Mouse (Mus musculus) kidney, adult 18-20 months (tissue): ENCODE measurements around the gene Usp48.

Experiments
- DNase-seq: peaks from one replicate; pipeline ENCODE4 v3.0.0; 2021

The Usp48 gene

DNA sequence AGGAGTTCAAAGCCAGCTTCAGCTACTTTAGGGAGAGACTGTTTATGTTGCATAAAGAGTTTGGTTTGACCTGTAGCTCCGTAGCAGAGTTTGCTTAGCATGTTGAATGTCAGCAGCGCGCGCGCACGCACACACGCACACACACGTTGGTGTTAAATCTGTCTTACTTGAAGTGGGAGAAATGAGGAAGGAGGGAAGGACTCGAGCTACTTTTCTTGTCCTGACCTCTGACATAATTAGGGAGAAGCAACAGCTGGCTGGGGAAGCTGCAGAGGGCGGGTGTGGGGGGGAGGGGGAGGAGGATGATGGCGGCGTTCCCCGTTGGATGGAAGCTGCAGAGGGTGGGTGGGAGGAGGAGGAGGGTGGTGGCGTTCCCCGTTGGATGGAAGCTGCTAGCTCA, 16.7 kb downstream of the Usp48 start:
- DNase-seq: no peak

DNA sequence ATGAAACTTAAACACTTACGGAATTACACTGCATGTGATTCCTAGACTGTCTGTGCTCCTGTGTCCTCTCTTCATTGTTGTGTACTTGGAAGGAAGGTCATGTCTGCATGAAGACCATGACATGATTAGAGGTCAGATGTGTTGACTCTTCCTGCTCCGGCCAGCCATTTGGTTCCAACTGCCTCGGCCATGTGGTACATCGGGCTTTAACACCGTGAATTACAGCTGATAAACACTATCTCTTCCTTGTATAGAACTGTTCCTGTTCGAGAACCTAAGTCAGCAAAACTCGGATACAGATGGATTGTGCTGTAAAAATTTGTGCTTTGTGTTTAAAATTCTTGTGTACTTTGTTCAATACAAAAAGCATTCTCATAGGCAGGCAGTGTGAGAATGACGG, 29.3 kb downstream of the Usp48 start:
- no peak for DNase-seq

DNA sequence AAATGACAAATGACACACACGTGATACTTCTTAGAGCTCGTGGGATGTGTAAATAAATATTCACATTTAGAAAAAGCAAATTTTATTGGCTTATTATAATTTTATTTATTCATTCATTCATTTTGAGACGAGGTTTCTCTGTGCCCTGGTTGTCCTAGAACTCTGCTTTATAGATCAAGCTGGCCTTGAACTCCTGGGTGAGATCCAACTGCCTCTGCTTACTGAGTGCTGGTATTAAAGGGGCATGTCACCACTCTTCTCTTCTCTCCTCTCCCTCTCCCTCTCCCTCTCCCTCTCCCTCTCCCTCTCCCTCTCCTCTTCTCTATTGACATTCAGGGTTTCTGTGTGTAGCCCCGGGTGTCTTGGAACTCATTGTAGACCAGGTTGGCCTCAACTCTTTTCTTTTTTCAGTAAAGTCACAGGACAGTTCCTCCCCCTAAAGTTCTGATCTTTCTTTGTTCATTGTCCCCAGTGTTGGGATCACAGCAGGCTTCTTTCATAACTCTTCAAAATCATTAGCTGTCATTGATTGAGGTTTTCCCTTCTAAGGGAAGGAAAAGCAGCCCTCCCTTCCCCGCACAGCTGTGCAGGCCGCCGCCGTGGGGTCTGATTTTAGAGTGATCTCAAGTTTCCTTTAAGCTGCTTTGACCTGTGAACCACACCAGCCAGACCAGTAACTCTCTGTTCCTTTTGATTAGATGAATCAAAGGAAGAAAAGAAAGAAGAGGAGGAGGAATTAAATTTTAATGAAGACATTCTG, 34.1 kb downstream of the Usp48 start:
- DNase-seq: no peak

DNA sequence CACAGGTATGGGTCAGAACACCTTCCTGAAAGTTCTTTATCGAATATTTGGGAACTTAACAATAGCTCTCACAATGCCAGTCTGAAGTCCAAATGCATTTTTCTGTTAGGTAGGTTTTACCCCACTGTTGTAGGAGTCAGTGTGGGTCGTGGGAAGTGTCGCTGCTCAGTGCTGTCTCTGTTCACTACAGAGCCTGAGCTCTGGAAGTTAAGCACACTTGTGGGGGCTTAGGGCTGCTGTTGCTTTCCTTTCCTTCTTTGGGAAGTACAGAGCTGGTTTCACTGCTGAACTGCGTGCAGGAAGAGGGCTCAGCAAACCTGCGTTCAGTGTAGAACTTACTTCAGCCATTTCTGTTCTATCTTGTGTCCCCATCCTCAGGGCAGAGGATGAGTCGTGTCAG, 34.8 kb downstream of the Usp48 start:
- DNase-seq: no peak

DNA sequence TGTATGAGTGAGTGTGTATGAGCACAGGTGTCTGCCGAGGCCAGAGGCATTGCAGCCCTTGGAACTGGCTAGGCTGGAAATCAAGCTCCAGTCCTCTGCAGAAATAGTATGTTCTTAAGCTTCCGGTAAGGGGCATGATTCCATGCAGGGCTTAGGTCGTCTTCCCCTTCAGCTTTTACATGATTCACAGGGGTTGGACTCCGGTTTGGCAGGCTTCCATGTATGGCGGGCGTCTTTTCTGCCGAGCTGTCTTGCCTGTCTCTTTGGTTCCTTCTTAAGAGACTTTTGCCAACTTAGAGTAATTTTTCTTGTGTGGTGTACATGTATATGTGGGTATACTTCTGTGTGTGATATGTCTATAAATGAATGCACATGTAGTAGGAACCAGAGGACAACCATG, 35.8 kb downstream of the Usp48 start:
- no peak for DNase-seq

DNA sequence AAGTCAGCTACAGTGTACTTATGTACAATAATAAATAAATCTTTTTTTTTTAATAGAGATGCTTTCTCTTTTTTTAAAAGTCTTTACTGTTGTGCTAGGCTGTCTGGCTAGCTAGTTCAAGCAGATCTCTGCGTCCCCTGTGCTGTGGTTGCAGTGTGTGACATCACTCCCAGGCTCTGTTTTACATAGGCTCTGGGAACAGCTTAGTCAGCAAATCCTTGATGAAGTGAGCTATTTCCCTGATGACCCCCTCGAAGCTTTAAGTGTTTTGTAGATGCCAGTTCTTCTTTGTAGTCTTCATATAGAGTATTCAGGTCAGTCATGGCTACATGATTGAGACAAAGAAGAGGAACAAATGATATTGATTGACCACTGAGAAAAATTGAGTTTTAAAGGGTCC, 36.6 kb downstream of the Usp48 start:
- no peak for DNase-seq

DNA sequence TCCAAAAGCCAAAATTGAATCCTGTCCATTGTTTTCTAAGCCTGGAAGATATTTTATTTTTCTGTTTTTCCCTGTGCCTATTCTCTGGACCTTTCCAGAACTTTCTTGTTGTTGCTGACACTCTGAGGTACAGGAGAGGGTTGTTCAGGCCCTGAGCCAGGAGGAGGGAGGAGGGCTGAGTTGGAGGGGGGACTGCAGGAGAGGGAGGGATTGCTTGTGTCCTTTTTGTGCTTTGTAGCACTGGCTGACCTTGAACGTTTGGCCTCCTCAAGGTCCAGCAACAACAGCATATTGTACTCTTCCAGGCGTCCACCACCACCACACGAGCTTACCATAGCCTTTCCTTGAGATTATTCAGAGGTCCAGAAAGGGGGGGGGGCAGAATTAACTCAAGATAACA, 38.0 kb downstream of the Usp48 start:
- DNase-seq: no peak

DNA sequence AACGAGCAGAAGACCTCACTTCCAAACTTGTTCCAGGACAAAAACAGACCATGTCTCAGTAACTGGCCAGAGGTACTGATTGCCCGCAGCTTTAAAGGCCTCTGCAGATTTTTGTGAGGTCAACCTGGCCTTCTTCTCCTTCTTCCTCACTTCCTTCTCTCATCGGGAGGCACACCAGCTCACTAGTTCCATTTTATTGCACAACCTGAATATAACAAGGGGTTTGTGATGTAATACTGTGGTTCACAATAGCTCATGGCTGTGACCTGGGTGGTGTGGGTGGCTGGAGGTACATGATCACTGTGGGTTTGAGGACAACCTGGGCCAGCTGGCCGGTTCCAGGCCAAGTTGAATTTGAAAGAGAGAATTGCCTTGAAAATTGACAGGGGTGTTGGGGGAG, 39.8 kb downstream of the Usp48 start:
- DNase-seq: no peak

DNA sequence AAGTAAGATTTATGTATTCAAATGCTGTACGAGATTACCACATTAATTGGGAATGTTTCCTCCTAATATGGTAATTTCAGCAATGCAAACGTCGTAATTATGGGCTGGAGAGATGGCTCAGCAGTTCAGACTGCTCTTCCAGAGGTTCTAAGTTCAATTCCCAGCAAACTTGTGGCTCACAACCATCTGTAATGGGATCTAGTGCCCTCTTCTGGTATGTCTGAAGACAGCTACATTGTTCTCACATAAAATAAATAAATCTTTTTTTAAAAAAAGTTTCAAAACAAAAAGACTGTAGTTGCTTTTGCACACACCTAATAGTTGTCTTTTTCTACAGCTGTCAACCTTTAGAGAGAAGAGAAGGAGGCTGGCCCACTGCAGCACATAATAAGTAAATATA, 43.0 kb downstream of the Usp48 start:
- DNase-seq: no peak

DNA sequence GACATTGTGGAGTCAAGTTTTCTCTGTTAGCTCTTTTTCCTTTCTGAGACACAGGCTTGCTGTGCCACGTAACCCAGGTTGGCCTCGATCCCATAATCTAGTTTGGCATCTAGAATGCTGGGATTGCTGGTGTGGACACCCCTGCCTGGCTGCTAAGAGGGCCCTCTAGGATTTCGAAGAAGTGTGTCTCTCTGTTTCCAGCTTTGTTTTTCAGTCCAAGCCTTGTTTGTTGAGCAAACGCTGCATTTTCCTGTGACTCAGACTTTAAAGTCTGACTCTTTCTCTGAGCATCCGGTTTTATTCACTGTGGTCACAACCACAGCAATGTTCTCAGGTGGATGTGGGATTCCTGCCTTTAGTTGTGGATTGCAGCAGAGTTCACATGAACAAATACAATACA, 48.0 kb downstream of the Usp48 start:
- no peak for DNase-seq

DNA sequence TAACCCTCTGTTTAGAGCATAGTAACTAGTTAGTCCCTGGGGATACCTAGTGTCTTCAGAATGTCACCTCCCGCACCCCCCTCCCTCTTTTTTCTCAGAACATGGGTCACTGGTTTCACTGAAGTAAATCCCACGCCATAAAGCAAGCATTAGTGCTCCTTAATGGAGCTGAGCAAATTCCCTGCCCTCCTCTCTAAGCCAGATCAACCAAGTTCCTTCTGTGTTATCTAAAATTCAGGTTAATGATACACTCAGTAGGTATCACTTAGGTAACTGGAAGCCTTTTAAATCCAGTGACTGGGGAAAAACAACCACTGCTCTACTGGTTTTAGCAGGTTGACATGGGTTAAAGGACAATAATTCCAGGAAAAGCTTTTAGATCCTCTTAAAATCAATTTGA, 48.5 kb downstream of the Usp48 start:
- no peak for DNase-seq

DNA sequence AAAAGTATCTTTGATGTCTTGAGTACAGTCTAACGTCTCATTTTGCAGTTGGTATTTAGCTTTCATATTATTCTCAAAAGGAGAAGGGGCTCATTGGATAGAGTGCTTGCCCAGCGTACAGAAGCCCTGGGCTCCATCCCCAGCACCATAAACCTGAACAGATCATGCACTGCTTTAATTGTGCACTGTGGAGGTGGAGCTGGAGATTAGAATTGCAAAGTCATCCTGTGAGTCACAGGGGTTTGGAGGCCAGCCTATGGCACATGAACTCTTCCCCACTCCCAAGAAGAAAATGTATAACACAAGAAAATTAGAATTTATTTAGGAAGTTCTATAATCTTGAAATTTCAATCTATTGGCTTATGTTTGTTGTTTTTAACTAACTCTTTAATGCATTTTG, 49.9 kb downstream of the Usp48 start:
- DNase-seq: no peak

DNA sequence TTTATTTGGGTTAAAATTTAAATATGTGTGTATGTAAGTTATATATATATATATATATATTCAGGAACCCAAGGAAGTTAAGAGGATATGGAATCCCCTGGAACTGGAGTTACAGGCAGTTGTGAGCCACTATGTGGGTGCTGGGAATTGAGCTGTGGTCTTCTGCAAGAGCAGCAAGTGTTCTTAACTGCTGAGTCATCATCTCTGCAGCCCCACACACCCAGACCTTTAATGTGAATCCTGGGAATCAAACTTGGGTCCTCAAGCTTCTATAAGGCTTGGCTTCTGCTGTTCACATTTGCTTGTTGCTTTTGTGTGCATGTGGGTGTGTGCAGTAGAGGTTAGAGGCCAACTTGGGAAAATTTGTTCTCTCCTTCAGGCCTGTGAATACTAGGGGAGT, 52.7 kb downstream of the Usp48 start:
- no peak for DNase-seq

DNA sequence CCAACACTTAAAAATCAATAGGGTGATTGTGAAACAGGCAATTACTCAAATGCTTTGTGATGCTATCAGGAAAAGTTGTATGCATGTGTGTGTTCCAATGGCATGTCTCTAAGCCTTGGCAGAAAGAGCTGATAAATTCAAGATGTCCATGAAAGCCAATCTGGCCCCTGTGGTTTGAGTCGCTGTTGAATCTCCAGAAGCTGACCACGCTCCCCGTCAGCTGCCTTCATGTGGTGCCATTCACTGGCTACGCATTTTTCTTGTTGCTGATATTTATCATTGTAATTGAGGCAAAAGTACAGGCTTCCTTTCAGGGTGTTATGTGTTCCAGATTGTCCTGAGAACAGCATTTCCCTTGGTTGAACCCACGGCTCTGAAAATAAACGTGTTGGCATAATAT, 54.1 kb downstream of the Usp48 start:
- DNase-seq: no peak

DNA sequence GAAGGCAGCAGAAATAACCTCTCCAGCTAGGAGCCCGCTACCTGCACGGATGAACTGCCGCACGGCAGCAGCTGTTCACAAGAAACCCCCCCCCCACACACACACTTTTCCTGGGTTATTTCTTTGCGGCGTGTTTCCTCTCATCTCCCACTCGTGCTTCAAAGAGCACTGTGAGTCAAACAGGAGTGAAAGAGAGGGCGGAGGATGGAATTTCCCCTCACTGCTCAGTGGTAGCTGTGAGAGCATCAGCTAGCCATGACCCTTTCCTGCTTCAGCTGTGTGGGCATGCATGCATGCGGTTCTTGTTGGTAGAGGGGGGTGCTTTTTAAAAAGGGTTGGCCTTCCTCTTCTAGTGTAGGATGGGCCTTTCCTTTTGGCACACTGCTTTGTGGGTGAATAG, 54.7 kb downstream of the Usp48 start:
- DNase-seq: no peak

DNA sequence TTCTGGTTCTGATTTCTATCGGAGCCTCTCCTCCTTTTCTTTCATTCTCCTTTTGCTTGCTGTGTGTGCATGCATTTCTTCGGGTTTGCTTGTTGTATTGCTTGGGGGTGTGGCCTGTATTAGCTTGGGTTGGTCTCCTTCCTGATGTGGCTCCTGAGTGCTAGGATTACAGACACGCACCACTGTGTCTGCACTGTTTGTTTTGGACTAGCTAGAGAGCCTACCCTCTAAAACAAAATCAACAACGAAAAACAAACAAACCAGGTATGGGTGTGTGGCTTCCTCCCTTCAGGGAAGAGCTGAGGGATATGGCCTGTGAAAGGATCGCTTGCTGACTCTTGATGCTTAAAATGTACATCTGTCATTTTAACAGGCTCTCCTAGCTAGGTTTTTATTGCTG, 57.4 kb downstream of the Usp48 start:
- no peak for DNase-seq

DNA sequence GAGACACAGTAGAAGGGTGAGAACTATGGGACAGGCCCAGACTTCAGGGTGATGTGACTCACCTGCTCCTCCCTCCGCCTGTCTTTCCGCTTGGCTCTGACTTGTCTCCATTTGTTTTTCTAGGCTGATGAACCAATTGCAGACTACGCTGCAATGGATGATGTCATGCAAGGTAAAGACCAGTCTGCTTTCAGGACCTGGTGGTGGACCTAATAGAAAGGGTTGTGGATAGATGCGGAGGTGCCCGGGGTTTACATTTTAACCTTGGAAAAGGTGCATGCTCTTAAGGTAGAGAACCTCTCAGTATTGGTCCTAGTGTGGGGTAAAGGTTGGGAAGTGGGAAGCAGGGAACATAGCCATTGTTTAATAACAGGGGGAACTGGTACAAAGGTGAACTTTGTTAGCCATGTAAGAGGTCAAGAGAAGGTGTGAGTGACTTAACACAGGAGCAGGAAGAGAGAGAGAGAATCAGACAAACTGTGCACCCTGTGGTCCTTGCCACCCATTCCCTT, 59.3 kb downstream of the Usp48 start:
- no peak for DNase-seq

DNA sequence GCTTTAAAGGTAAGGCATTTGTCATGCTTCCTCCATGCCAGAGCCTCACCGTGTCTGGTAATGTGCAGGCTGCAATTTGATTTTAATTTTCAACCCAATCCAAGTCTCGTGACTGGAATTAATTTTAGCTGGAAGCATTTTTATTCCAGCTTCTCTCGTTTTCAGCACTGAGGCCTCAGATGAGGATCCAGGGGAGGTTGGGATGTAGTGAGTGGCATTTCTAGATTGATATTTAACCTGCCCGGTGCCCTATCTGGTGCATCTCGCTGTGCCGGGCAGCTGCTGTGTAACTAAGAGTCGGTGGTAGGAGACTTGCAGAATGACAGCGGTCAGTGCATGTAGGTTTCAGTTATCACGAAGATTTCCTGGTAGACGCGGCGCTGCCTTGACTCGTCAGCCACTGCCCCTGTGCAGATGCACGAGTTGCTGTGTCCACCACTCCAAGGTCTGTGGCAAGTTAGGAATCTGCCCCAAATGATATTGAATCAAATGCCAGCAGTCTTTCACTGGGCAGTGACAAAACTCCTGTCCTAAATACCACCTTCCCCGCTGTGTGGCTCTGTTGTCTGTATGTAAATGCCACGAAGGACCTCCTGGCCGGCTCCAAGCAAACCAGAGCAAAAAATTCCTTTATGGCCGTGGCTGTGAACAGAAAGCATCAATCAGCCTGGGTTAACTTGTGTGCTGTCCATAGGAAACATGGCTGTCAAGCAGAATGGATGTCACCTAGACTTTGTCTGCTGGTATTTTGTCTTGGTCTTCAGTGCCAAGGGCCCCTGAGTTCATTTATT, 61.9 kb downstream of the Usp48 start:
- no peak for DNase-seq

DNA sequence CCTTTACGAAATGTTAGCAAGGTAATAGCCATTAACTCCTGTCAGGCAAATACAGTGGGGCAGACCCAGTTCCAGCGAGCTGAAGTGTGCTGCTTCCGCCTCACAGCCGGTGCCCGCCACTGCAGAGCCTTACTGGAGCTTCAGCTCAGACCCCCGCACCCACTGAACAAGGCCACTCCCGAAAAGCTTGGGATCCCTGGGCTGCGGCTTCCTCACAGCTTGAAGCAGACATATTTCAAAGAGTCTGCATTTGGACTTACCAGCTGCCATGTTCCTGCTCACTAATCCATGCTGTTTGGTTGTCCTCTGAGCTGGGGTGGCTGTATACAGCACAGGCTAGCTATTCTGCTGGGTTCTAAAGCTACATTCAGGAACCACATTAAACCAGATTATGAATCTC, 64.1 kb downstream of the Usp48 start:
- DNase-seq: no peak

DNA sequence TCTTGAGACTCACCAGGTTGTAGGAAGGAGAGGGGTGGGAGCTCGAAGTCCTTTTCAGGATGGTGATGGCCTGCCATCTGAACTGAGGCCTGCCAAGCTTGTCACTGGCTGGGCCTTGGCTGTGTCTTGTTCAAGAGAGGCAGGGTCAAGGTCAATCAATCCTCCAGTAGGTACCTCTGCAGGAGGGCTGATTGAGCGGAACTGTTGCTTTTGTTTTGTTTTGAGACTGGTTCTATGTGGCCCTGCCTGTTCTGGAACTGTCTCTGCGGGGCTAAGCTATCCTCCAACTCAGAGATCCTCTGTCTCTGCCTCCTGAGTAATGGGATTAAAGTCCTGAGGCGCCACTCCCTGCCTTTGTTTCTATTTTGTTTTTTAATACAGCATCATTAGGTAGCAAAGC, 66.0 kb downstream of the Usp48 start:
- no peak for DNase-seq

DNA sequence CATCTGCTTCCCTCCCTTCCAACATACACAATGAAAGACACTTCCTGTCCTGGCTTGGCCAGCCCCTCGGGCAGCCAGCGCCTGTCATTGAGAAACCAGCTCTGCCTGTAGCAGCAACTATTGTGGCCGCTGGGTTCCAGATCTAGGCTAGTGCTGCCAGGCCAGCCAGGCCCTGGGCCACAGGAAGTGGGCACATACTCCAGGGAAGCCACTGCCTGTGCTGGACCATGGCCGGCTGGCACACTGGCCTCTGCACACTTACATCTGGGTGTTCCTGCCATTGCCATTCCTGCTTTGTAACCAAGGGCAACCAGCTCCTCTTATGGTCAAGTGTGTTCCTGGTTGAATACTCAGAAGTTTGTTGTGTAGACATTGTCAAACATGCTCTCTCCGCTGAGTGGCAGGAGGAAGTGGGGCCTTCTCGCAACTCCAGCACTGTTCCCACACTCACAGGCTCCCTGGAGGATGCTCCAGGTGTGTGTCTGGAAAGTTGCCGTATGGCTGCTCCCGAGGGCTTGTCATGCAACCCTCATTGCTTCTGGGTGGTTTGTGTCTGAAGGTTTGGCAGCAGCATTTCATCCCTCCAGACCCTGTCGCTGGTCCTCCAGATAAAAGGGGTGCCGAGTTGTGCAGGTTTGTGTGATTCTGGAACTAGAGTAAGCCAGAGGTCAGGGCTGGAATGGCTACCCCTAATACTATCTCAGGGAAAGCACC, 67.0 kb downstream of the Usp48 start:
- DNase-seq: no peak

DNA sequence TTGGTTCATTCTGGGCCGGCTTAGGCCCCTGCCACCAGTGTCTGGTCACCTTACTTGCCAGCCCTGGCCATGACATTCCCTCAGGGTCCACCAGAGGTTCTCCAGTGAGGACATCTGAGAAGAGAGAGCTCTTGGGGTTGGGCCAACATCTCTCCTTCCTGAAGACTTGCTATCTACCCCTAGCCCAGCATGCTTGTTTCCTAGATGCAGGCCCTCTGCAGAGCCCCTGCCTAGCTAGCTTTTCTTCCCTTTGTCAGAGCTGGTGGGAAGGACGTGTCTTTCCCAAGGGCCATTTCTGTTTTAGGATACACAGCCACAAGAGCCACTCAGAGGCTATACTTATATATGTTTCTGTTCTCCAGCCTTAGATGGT, 67.5 kb downstream of the Usp48 start:
- DNase-seq: no peak

DNA sequence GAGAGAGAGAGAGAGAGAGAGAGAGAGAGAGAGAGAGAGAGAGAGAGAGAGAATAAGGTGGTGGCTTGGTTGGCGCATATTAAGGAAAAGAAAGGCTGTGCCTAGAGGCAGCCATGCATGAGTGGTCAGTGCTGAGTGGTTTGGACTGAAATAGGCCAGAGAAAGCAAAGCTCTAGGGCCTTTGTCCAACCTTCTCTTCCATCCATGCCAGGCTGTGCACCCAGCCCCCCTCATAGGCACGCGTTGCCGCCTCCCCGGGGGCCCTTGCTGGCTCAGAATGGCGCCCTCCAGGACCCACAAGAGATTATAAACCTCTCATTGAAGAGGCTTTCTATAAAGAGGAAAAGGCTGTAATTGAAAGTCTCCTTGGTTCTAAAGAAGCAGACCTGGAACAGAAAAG, 68.0 kb downstream of the Usp48 start:
- DNase-seq: peak; percentile 59

DNA sequence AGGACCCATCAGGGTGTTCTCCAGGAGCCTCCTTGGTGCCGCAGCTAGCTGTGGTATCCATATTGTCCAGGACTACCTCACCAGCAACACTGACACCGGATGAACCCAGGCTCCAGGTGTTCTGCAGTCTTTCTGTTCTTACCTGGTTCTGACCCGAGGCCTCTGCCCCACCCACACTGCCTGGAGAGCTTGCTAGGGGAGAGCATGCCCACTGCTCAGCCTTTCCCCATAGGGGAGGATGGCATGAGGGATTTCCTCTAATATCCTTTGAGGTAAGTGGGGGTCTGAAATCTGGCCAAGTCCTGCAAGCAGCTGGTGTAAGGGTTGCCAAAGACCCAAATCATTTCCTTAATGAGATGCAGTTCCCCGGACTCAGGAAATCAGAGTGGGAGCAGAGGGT, 69.9 kb downstream of the Usp48 start:
- DNase-seq: no peak
